Mouse (Mus musculus): ENCODE measurements around the gene Pir. TPM values are rescaled to one million over a fixed set of nuclear protein-coding genes. Genes with fewer than 3 reads are reported as not detected.
A peak's percentile ranks its signal among the peaks of the same experiment; 100 is the strongest.

Pir gene
- polyA plus RNA-seq, 2 experiments, result 3.1 to 5.9 TPM

- Histone ChIP-seq H3K9ac (ENCODE audit: low read depth, low read length, severe bottlenecking) (peak overlapping the region; percentile 54), H3K36me3 (ENCODE audit: control insufficient read depth, insufficient read depth, low read length) (no peaks in the 10 kb centered on the region), H3K4me1 (ENCODE audit: control insufficient read depth, insufficient read depth, low read length) (0 out of 2 replicates have a peak, but pooled peaks cover 3% of the 10 kb centered on the region), H3K4me2 (replicated peaks; ENCODE audit: low read depth, low read length, severe bottlenecking) (peak overlapping the region; percentile 45), H3K27me3 (ENCODE audit: control insufficient read depth, insufficient read depth, low read length) (no peaks in the 10 kb centered on the region; the same call in 1 of the 2 replicates), H3K9me3 (ENCODE audit: control insufficient read depth, low read length) (no peaks in the 10 kb centered on the region), H3K4me3 (replicated peaks; ENCODE audit: low read length) (peak overlapping the region; percentile 46), H3K27ac (replicated peaks; ENCODE audit: low read depth, low read length) (peak overlapping the region; percentile 11; the same call in 1 of the 2 replicates)
- 24% methylated on average over 13 of the region's 13 CpGs for WGBS
- ATAC-seq (ENCODE audit: low FRiP score, low read depth) (peak; percentile 8), DNase-seq (ENCODE audit: low spot score) (no peak)
- TF ChIP-seq POLR2A (IDR thresholded peaks at IDR 0.05; ENCODE audit: borderline replicate concordance, extremely low read depth, insufficient read depth, insufficient read length), result no peak
Observed at GRCm38 (mm10) chrX:164419955-164420354, 150.8 kb downstream of the Pir start.

- ATAC-seq (ENCODE audit: low FRiP score, low read depth), result no peak
- Histone ChIP-seq H3K4me1 (ENCODE audit: control insufficient read depth, insufficient read depth, low read length) (0 out of 2 replicates have a peak, but pooled peaks cover 3% of the 10 kb centered on the region), H3K36me3 (ENCODE audit: control insufficient read depth, insufficient read depth, low read length) (no peaks in the 10 kb centered on the region), H3K27ac (replicated peaks; ENCODE audit: low read depth, low read length) (no peak overlapping the region), H3K9me3 (ENCODE audit: control insufficient read depth, low read length) (no peaks in the 10 kb centered on the region), H3K27me3 (ENCODE audit: control insufficient read depth, insufficient read depth, low read length) (no peaks in the 10 kb centered on the region; the same call in 1 of the 2 replicates), H3K4me3 (replicated peaks; ENCODE audit: low read length) (peak overlapping the region; percentile 46), H3K4me2 (replicated peaks; ENCODE audit: low read depth, low read length, severe bottlenecking) (peak overlapping the region; percentile 45), H3K9ac (ENCODE audit: low read depth, low read length, severe bottlenecking) (peak overlapping the region; percentile 54; the same call in 1 of the 2 replicates)
- no peak for TF ChIP-seq POLR2A (IDR thresholded peaks at IDR 0.05; ENCODE audit: borderline replicate concordance, extremely low read depth, insufficient read depth, insufficient read length)
- 52% methylated on average over 3 of the region's 3 CpGs for WGBS
- no peak for DNase-seq (ENCODE audit: low spot score)
Observed at GRCm38 (mm10) chrX:164420518-164420917, 151.3 kb downstream of the Pir start.

Other genes with a start within 250 kb of the Pir start
- gene Car5b, start 241.4 kb upstream of the Pir start, polyA plus RNA-seq (2012; rRNA removed), result 1.1 and 1.2 TPM in 2 replicates
- 0.62 and 0.96 TPM in 2 replicates for gene Car5b, start 241.4 kb upstream of the Pir start, polyA plus RNA-seq (2014; fragmentation: Nextera tagmentation; extraction: Ambion mirVana)
- gene Siah1b, start 192.9 kb upstream of the Pir start, polyA plus RNA-seq (2012; rRNA removed), result 19.8 and 23.3 TPM in 2 replicates
- gene Siah1b, start 192.9 kb upstream of the Pir start, polyA plus RNA-seq (2014; fragmentation: Nextera tagmentation; extraction: Ambion mirVana), result 20.1 and 24.2 TPM in 2 replicates
- 0.05 and 0.10 TPM in 2 replicates for gene Cltrn, start 180.5 kb upstream of the Pir start, polyA plus RNA-seq (2012; rRNA removed)
- gene Cltrn, start 180.5 kb upstream of the Pir start, polyA plus RNA-seq (2014; fragmentation: Nextera tagmentation; extraction: Ambion mirVana), result 0.15 and 0.21 TPM in 2 replicates
- gene Ace2, start 130.0 kb upstream of the Pir start, polyA plus RNA-seq (2012; rRNA removed), result 1.7 and 2.4 TPM in 2 replicates
- 3.7 and 6.2 TPM in 2 replicates for gene Ace2, start 130.0 kb upstream of the Pir start, polyA plus RNA-seq (2014; fragmentation: Nextera tagmentation; extraction: Ambion mirVana)
- gene Bmx, start 11.2 kb upstream of the Pir start, polyA plus RNA-seq (2012; rRNA removed), result 0.31 and 0.48 TPM in 2 replicates
- 0.50 and 0.79 TPM in 2 replicates for gene Bmx, start 11.2 kb upstream of the Pir start, polyA plus RNA-seq (2014; fragmentation: Nextera tagmentation; extraction: Ambion mirVana)
- gene Vegfd, start 104.0 kb downstream of the Pir start, polyA plus RNA-seq (2012; rRNA removed), result 7.2 and 9.1 TPM in 2 replicates
- 7.7 and 8.0 TPM in 2 replicates for gene Vegfd, start 104.0 kb downstream of the Pir start, polyA plus RNA-seq (2014; fragmentation: Nextera tagmentation; extraction: Ambion mirVana)
- gene Piga, start 150.4 kb downstream of the Pir start, polyA plus RNA-seq (2012; rRNA removed), result 11.0 and 12.3 TPM in 2 replicates
- 9.4 and 10.4 TPM in 2 replicates for gene Piga, start 150.4 kb downstream of the Pir start, polyA plus RNA-seq (2014; fragmentation: Nextera tagmentation; extraction: Ambion mirVana)
- 0.10 TPM in 2 replicates for gene Asb11, start 167.6 kb downstream of the Pir start, polyA plus RNA-seq (2012; rRNA removed)
- gene Asb11, start 167.6 kb downstream of the Pir start, polyA plus RNA-seq (2014; fragmentation: Nextera tagmentation; extraction: Ambion mirVana), result not detected in 2 replicates
- gene Asb9, start 237.0 kb downstream of the Pir start, polyA plus RNA-seq (2012; rRNA removed), result 1.8 and 2.3 TPM in 2 replicates
- gene Asb9, start 237.0 kb downstream of the Pir start, polyA plus RNA-seq (2014; fragmentation: Nextera tagmentation; extraction: Ambion mirVana), result 1.00 and 1.4 TPM in 2 replicates